Mouse (Mus musculus): ENCODE data around the gene Inpp4a.

Gene Inpp4a

GRCm38 (mm10) chr1:37299540-37300491, at the start of gene Inpp4a:
Gene Inpp4a (plus strand): TSS chr1:37299865.
- peak within 1 kb of the TSS; percentile 93 for H3K4me3 ChIP-seq (replicated peaks; ENCODE audit: low read length)
- no peak for TF ChIP-seq NANOG (IDR thresholded peaks at IDR 0.05; ENCODE audit: borderline replicate concordance, low read length)
- TF ChIP-seq CTCF (conservative IDR thresholded peaks at IDR 0.05; ENCODE audit: low read length) = no peak
- no peak for TF ChIP-seq POU5F1 (IDR thresholded peaks at IDR 0.05; ENCODE audit: borderline replicate concordance, low read length)
- H3K36me3 ChIP-seq (ENCODE audit: insufficient read depth, low read length) = no peaks in the 10 kb centered on the region

DNA sequence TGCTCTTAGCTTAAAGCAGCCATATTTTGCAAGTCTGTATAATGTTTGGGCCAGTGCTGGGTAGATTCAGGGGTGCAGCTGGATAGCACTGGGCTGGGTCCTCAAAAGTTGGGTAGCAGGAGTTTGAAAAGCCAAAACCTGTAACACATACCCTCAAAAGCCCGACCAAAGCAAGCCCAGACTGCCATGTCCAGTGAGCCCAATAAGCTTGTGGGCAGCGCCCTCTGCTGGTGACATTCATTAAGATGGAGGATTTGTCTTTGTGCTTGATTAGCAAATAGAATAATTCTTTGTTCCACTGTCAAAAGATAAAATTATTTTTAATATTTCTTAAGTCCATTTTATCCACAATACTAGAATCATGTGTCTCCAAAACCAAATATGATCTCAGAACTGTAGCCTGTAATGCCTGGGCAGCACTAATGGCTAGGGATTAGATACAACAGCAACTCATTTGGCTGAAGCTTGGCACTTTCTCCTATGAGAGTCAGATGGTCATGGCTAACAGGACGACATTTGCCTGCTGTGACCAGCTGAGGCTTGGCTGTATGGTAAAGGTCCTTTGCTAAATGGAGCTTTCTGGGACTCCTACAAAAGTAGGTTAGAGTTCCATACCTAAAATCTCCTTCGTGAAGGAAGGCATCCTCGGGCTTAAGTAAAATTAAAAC, 48.9 kb upstream of the Inpp4a start:
- TF ChIP-seq POU5F1 (IDR thresholded peaks at IDR 0.05; ENCODE audit: borderline replicate concordance, low read length) (no peak), NANOG (IDR thresholded peaks at IDR 0.05; ENCODE audit: borderline replicate concordance, low read length) (no peak), CTCF (conservative IDR thresholded peaks at IDR 0.05; ENCODE audit: low read length) (peak; percentile 63)
- H3K9me3 ChIP-seq (ENCODE audit: low read length) = peaks cover 3% of the 10 kb centered on the region; the same call in 1 of the 2 replicates

More at GRCm38 (mm10) chr1:37299540-37300491, at the start of gene Inpp4a:
- Histone ChIP-seq H3K4me1 (replicated peaks; ENCODE audit: low read depth, low read length) (peaks cover 15% of the 10 kb centered on the region), H3K9me3 (ENCODE audit: low read length) (no peaks in the 10 kb centered on the region), H3K27me3 (ENCODE audit: insufficient read depth, low read length) (peaks cover 23% of the 10 kb centered on the region)

DNA sequence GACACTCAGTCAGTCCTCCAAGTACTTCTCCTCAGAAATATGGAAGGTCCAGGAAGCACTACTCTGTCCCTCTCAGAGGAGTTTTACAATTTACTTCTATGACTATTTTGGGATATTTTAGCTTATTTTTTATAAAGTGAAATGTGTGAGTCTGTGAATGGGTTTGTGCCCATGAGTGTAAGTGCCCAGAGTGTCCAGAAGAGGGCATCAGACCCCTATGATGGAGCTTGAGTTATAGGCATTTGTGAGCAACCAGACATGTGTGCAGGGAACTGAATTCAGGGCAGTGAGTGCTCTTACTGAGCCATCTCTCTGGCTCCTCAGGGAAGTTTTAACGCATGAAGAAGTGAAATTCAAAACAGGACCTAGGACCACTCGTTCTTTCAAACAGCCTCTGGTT, 41.2 kb upstream of the Inpp4a start:
- Histone ChIP-seq H3K9me3 (ENCODE audit: low read length) (no peaks in the 10 kb centered on the region), H3K27me3 (ENCODE audit: insufficient read depth, low read length) (peaks cover 5% of the 10 kb centered on the region; the same call in 1 of the 2 replicates), H3K4me1 (replicated peaks; ENCODE audit: low read depth, low read length) (peaks cover 13% of the 10 kb centered on the region), H3K36me3 (ENCODE audit: insufficient read depth, low read length) (no peaks in the 10 kb centered on the region), H3K4me3 (replicated peaks; ENCODE audit: low read length) (no peak overlapping the region)
- no peak for TF ChIP-seq NANOG (IDR thresholded peaks at IDR 0.05; ENCODE audit: borderline replicate concordance, low read length)
- TF ChIP-seq CTCF (conservative IDR thresholded peaks at IDR 0.05; ENCODE audit: low read length) = peak; percentile 81

More for the DNA sequence above, 48.9 kb upstream of the Inpp4a start:
- Histone ChIP-seq H3K4me3 (replicated peaks; ENCODE audit: low read length) (no peak overlapping the region), H3K27me3 (ENCODE audit: insufficient read depth, low read length) (no peaks in the 10 kb centered on the region; the same call in 1 of the 2 replicates), H3K4me1 (replicated peaks; ENCODE audit: low read depth, low read length) (peaks cover 32% of the 10 kb centered on the region), H3K36me3 (ENCODE audit: insufficient read depth, low read length) (no peaks in the 10 kb centered on the region)

DNA sequence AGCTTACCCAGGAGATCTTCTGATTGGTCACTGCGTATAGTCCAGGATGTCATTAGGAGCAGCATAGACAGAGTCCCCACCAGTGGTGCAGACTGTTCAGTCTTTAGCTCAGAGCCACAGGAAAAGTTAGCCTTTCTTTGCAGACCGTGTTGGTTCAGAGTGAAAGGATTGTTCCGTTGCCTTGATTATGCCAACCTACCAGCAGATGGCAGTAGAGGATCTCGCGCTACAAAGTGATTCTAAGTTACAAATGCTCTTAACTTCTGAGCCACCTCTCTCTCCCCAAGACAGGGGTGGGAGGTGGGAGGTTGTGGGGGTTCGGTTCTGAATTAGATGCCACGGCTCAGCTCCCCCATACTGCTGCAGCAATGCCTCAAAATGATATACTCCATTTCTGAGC, 27.2 kb upstream of the Inpp4a start:
- Histone ChIP-seq H3K27me3 (ENCODE audit: insufficient read depth, low read length) (no peaks in the 10 kb centered on the region), H3K4me3 (replicated peaks; ENCODE audit: low read length) (no peak overlapping the region), H3K4me1 (replicated peaks; ENCODE audit: low read depth, low read length) (no peaks in the 10 kb centered on the region), H3K36me3 (ENCODE audit: insufficient read depth, low read length) (no peaks in the 10 kb centered on the region), H3K9me3 (ENCODE audit: low read length) (peaks cover 9% of the 10 kb centered on the region)
- peak; percentile 78 for TF ChIP-seq CTCF (conservative IDR thresholded peaks at IDR 0.05; ENCODE audit: low read length)
- no peak for TF ChIP-seq NANOG (IDR thresholded peaks at IDR 0.05; ENCODE audit: borderline replicate concordance, low read length)

- H3K27me3 ChIP-seq (ENCODE audit: insufficient read depth, low read length) = no peaks in the 10 kb centered on the region
- H3K4me3 ChIP-seq (replicated peaks; ENCODE audit: low read length) = no peak overlapping the region
- no peaks in the 10 kb centered on the region for H3K4me1 ChIP-seq (replicated peaks; ENCODE audit: low read depth, low read length)
- H3K36me3 ChIP-seq (ENCODE audit: insufficient read depth, low read length) = peaks cover 4% of the 10 kb centered on the region; the same call in 1 of the 2 replicates
- peaks cover 27% of the 10 kb centered on the region for H3K9me3 ChIP-seq (ENCODE audit: low read length)
- TF ChIP-seq NANOG (IDR thresholded peaks at IDR 0.05; ENCODE audit: borderline replicate concordance, low read length) (no peak), POU5F1 (IDR thresholded peaks at IDR 0.05; ENCODE audit: borderline replicate concordance, low read length) (no peak), CTCF (conservative IDR thresholded peaks at IDR 0.05; ENCODE audit: low read length) (no peak)
Measured at GRCm38 (mm10) chr1:37286556-37286955, 13.1 kb upstream of the Inpp4a start.

DNA sequence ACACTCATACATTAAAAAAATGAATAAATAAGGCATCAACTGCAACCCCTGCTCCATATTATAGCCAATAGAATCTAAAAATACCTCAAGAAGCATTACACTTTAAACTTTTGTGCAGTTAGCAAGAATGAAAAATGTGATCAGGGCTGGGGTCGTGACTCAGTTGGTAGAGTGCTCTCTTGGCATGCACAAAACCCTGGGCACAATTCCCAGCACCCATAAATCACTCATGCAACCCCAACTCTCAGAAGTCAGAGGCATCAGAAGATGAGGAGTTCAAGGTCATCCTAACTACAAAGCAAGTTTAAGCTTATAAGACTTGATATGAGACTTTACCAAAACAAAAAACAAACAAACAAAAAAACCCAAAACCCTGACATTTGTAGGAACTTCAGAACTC, 11.9 kb upstream of the Inpp4a start:
- no peaks in the 10 kb centered on the region for H3K4me1 ChIP-seq (replicated peaks; ENCODE audit: low read depth, low read length)
- TF ChIP-seq CTCF (conservative IDR thresholded peaks at IDR 0.05; ENCODE audit: low read length) (no peak), POU5F1 (IDR thresholded peaks at IDR 0.05; ENCODE audit: borderline replicate concordance, low read length) (no peak), NANOG (IDR thresholded peaks at IDR 0.05; ENCODE audit: borderline replicate concordance, low read length) (no peak)
- H3K36me3 ChIP-seq (ENCODE audit: insufficient read depth, low read length) = peaks cover 4% of the 10 kb centered on the region; the same call in 1 of the 2 replicates
- H3K9me3 ChIP-seq (ENCODE audit: low read length) = peaks cover 36% of the 10 kb centered on the region
- no peaks in the 10 kb centered on the region for H3K27me3 ChIP-seq (ENCODE audit: insufficient read depth, low read length)
- H3K4me3 ChIP-seq (replicated peaks; ENCODE audit: low read length) = no peak overlapping the region

DNA sequence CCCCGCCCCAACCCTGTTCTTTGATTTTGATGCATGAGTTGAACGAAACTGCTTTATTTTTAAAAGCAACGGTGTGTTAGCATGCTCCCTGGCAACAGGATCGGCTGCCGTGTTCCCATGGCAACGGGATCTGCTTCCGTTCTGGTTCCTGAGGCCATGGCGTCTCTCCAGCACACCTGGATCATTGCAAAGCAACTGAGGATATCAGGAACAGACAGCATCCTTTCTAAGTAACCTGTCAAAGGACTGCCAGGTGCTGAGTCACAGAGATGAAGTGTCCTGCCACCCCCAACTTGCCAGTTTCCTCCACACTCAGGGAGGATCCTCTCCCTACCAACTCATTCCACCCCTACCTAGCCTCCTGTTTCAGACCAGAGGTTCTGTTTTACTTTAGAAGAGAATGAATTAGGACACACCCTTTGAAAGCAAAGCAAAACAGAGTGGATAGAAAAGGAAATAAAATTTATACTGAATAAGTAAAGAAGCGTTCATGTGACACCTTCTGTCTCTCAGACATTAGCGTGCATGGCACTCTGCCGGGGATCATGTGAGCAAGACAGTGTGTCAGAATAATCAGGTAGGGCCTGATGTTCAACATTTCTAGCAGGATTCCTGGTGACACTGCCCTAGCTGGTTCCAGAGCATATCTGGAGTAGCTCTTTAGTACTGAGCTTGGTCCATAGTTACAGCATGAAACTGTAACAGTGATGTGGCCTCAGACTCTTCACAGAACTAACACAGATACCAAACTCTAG, 11.3 kb upstream of the Inpp4a start:
- TF ChIP-seq POU5F1 (IDR thresholded peaks at IDR 0.05; ENCODE audit: borderline replicate concordance, low read length) (no peak), CTCF (conservative IDR thresholded peaks at IDR 0.05; ENCODE audit: low read length) (no peak), NANOG (IDR thresholded peaks at IDR 0.05; ENCODE audit: borderline replicate concordance, low read length) (no peak)
- no peak overlapping the region for H3K4me3 ChIP-seq (replicated peaks; ENCODE audit: low read length)
- no peaks in the 10 kb centered on the region for H3K4me1 ChIP-seq (replicated peaks; ENCODE audit: low read depth, low read length)
- no peaks in the 10 kb centered on the region for H3K27me3 ChIP-seq (ENCODE audit: insufficient read depth, low read length)
- H3K36me3 ChIP-seq (ENCODE audit: insufficient read depth, low read length) = peaks cover 4% of the 10 kb centered on the region; the same call in 1 of the 2 replicates
- H3K9me3 ChIP-seq (ENCODE audit: low read length) = peaks cover 35% of the 10 kb centered on the region

DNA sequence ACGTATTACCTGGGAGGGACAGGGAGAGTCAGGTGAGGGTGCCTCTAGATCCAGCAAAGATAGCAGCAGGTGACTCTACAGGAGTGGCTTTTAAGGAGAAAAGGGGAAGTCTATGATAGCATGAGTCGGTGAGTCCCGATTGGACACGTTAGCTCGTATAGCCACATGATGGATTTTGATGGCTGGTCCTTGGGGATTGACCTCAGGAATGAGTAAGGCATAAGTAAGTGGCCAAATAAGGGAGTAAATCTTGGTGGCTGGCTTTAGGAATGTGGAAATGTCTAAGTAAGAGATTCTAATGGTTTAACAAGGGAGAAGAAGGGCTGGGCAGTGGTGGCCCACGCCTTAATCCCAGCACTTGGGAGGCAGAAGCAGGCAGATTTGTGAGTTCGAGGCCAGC, 10.7 kb upstream of the Inpp4a start:
- Histone ChIP-seq H3K4me3 (replicated peaks; ENCODE audit: low read length) (no peak overlapping the region), H3K9me3 (ENCODE audit: low read length) (peaks cover 29% of the 10 kb centered on the region), H3K4me1 (replicated peaks; ENCODE audit: low read depth, low read length) (no peaks in the 10 kb centered on the region), H3K36me3 (ENCODE audit: insufficient read depth, low read length) (peaks cover under 1% of the 10 kb centered on the region; the same call in 1 of the 2 replicates), H3K27me3 (ENCODE audit: insufficient read depth, low read length) (no peaks in the 10 kb centered on the region)
- TF ChIP-seq NANOG (IDR thresholded peaks at IDR 0.05; ENCODE audit: borderline replicate concordance, low read length) = no peak
